Mouse (Mus musculus) midbrain, embryonic 10.5 days (tissue): ENCODE data around the gene Nlrp9c. TPM values are rescaled to one million over a fixed set of nuclear protein-coding genes. Genes with fewer than 3 reads are reported as not detected.
"Not testable (repeated sequence)": the region's sequence is repeated elsewhere in the genome, so short reads cannot be mapped to it uniquely, and the experiment has no call there.

ENCODE experiments used
- DNase-seq: peaks from one replicate; pipeline ENCODE4 v3.0.0-alpha.2; 2017; ENCODE audit warnings: low spot score
- H3K27ac ChIP-seq: fragments of 300-500 bp; sonication (generic); replicated peaks from 2 replicates; pipeline ENCODE4 v1.5.1; 2016; ENCODE audit warnings: mild to moderate bottlenecking
- H3K27me3 ChIP-seq: fragments of 300-500 bp; sonication (generic); 2 replicates; pipeline ENCODE4 v1.6.1; 2016; ENCODE audit warnings: low read depth, mild to moderate bottlenecking; ENCODE audit not compliant: poor library complexity, severe bottlenecking
- H3K36me3 ChIP-seq: fragments of 300-500 bp; sonication (generic); 2 replicates; pipeline ENCODE4 v1.6.1; 2016; ENCODE audit warnings: mild to moderate bottlenecking, moderate library complexity
- H3K4me1 ChIP-seq: fragments of 300-500 bp; sonication (generic); 2 replicates; pipeline ENCODE4 v1.6.1; 2016
- H3K4me3 ChIP-seq: fragments of 300-500 bp; sonication (generic); 2 replicates; pipeline ENCODE4 v1.5.1; 2016; ENCODE audit warnings: mild to moderate bottlenecking, moderate library complexity
- H3K9me3 ChIP-seq: fragments of 300-500 bp; sonication (generic); replicated peaks from 2 replicates; pipeline ENCODE4 v1.6.1; 2016; ENCODE audit warnings: mild to moderate bottlenecking
- WGBS: fragments of 180-500 bp; shearing (Covaris S2); methylation state at CpG from one replicate; pipeline ENCODE4 v1.1.7; 2016; 5-methylcytosine and 5-hydroxymethylcytosine counted together
- polyA plus RNA-seq: library from polyadenylated mRNA; unstranded; fragments of >200 nt; fragmentation: Nextera tagmentation; extraction: Ambion mirVana; gene quantifications from 2 replicates; pipeline ENCODE4 v1.2.1, GENCODE M21; 2016

The Nlrp9c gene
- not detected in 2 replicates for polyA plus RNA-seq

- WGBS: 69% methylated on average over 2 of the region's 2 CpGs
- not testable (repeated sequence) for H3K4me1 ChIP-seq, H3K27me3 ChIP-seq, H3K4me3 ChIP-seq, DNase-seq, H3K36me3 ChIP-seq, H3K27ac ChIP-seq
- peaks cover 26% of the 10 kb centered on the region for H3K9me3 ChIP-seq
These were observed at the start of gene Nlrp9c for GRCm38 (mm10) chr7:26403600-26403999. Gene Nlrp9c, minus strand, starts transcription at chr7:26403700.

GRCm38 (mm10) chr7:26434813-26435212 is 31.3 kb upstream of the Nlrp9c start, which contains the start of gene Nlrp4a:
Gene Nlrp4a, plus strand, starts transcription at chr7:26435113.
- H3K27ac ChIP-seq: no peak within 1 kb of the TSS
- no peaks in the 10 kb centered on the region for H3K4me1 ChIP-seq
- peaks cover 2% of the 10 kb centered on the region; the same call in 1 of the 2 replicates for H3K9me3 ChIP-seq
- no peaks in the 10 kb centered on the region for H3K36me3 ChIP-seq
- H3K4me3 ChIP-seq: no peak within 1 kb of the TSS
- H3K27me3 ChIP-seq: no peaks in the 10 kb centered on the region
- 89% methylated on average over 5 of the region's 5 CpGs for WGBS
- no peak for DNase-seq

DNA sequence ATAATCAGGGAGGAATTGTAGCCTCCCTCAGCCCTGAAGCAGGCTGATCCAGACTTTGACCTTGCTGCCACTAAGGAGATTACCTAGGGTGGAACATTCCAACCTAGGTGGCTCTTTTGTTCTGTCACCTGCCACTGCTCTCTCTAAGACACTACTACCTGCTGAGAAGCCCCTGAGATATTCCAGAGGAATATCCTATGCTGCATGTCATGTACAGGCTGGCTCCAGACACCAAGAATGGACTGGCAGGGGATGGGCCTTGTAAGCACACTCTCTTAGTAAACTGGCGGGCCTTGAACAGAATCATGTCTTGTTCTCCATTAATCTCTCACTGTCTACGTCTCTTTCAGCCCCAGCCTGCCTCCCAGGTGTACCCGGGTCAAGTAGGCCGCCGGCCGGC is 11.7 kb downstream of the Nlrp9c start:
- 90% methylated on average over 6 of the region's 6 CpGs for WGBS
- H3K27ac ChIP-seq, DNase-seq, H3K4me3 ChIP-seq, H3K27me3 ChIP-seq, H3K4me1 ChIP-seq, H3K36me3 ChIP-seq: not testable (repeated sequence)
- peaks cover 25% of the 10 kb centered on the region for H3K9me3 ChIP-seq

DNA sequence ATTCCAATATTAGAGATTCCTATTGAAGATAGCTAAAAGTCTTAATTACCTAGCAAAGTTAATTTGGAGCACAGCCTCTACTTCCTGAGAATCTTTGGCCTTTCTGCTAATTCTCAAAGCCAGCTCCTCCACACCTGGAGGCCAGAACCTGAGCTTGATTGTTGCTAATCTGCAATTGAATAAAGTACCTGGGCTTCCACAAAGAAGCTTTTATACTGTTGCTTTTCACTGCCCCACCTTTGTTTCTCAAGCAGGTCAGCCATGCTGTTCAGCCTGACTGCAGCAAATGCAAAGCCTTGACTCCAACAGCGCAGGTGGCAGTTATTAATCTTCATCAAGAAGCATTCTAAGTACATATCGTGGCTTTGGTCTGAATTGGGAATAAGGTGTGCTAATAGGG is 12.4 kb downstream of the Nlrp9c start:
- not testable (repeated sequence) for H3K27me3 ChIP-seq, DNase-seq, H3K27ac ChIP-seq, H3K36me3 ChIP-seq, H3K4me1 ChIP-seq, H3K4me3 ChIP-seq
- H3K9me3 ChIP-seq: peaks cover 26% of the 10 kb centered on the region
- 80% methylated on average over 2 of the region's 2 CpGs for WGBS

GRCm38 (mm10) chr7:26386691-26387090 is 16.8 kb downstream of the Nlrp9c start:
- not testable (repeated sequence) for H3K36me3 ChIP-seq, DNase-seq, H3K4me1 ChIP-seq, H3K27ac ChIP-seq, H3K27me3 ChIP-seq, H3K4me3 ChIP-seq, H3K9me3 ChIP-seq
- 91% methylated on average over 5 of the region's 5 CpGs for WGBS

DNA sequence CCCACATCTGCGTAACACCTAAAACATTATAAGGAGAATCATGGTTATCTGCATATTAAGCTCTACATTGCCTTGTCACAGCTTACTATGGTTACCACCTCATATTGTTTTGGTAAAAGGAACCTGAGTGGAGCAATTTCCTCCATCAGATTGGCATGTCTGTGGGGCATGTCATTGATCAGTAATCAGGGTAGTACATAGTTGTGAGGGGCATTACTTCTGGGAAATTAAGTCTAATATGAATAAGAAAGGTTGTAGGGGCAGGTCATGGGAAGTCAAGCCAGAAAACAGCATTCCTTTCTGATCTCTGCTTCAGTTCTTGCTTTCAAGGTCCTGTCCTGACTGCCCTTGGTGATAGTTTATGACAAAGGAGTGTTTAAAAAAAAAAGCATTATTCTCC is 22.7 kb downstream of the Nlrp9c start:
- no peak overlapping the region for H3K27ac ChIP-seq
- no peaks in the 10 kb centered on the region for H3K27me3 ChIP-seq
- H3K9me3 ChIP-seq: peaks cover 8% of the 10 kb centered on the region; the same call in 1 of the 2 replicates
- no peaks in the 10 kb centered on the region for H3K4me1 ChIP-seq
- 98% methylated on average over 1 of the region's 1 CpGs for WGBS
- no peaks in the 10 kb centered on the region for H3K36me3 ChIP-seq
- no peak for DNase-seq
- H3K4me3 ChIP-seq: no peak overlapping the region

- H3K9me3 ChIP-seq: peaks cover 25% of the 10 kb centered on the region; the same call in 1 of the 2 replicates
- not testable (repeated sequence) for H3K4me3 ChIP-seq, H3K27me3 ChIP-seq, H3K36me3 ChIP-seq, H3K27ac ChIP-seq, H3K4me1 ChIP-seq, DNase-seq
- 86% methylated on average over 5 of the region's 5 CpGs for WGBS
These were observed 30.3 kb downstream of the Nlrp9c start for GRCm38 (mm10) chr7:26373221-26373620.

DNA sequence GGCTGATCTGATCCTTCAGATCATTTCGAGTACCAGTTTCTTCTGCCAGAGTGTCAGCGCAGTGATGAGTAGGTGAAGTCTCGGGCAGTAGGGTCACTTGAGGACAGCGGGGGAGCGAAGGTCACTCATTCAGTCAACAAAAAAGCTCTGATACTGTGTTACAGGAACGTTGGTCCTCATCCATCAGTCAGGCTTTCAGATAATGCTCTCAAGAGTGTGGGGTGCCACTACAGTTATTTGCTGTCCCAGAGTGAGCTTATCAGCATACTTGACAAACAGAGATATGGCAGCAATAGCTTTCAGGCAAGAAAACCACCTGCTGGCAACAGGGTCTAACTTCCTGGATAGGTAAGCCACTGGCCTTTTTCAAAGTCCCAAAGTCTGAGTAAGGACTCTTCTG is 46.8 kb downstream of the Nlrp9c start:
- not testable (repeated sequence) for H3K27ac ChIP-seq, H3K4me3 ChIP-seq, H3K27me3 ChIP-seq, H3K4me1 ChIP-seq, H3K36me3 ChIP-seq, DNase-seq
- WGBS: 88% methylated on average over 6 of the region's 6 CpGs
- peaks cover 27% of the 10 kb centered on the region; the same call in 1 of the 2 replicates for H3K9me3 ChIP-seq

- not testable (repeated sequence) for H3K36me3 ChIP-seq, H3K27me3 ChIP-seq, H3K4me1 ChIP-seq, H3K27ac ChIP-seq, DNase-seq, H3K4me3 ChIP-seq
- 73% methylated on average over 3 of the region's 3 CpGs for WGBS
- H3K9me3 ChIP-seq: peaks cover 18% of the 10 kb centered on the region
These were observed 51.2 kb downstream of the Nlrp9c start for GRCm38 (mm10) chr7:26352258-26352657.

- H3K27me3 ChIP-seq, H3K27ac ChIP-seq, H3K36me3 ChIP-seq, DNase-seq, H3K4me1 ChIP-seq, H3K4me3 ChIP-seq: not testable (repeated sequence)
- H3K9me3 ChIP-seq: peaks cover 21% of the 10 kb centered on the region
These were observed 53.3 kb downstream of the Nlrp9c start for GRCm38 (mm10) chr7:26350177-26350576.

DNA sequence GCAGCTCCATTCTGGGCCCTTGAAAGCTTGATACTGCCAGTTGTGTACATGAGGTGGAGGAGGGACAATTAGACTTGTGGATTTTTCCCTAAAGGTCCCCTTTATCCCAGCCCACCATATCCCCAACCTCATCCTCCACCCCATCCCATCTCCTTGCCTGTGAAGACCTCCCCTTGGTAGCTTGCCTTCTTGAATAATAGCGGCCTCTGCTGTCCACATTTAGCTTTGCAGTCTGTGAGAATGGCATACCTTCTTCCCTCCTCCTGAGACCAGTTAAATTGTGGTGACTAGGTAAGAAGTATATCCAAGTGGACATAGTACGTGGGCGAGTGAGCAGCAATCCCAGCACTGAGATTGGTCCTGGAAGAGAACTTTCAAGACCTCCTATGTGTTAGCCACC is 83.1 kb downstream of the Nlrp9c start:
- H3K9me3 ChIP-seq: peaks cover 29% of the 10 kb centered on the region; the same call in 1 of the 2 replicates
- H3K27ac ChIP-seq, H3K36me3 ChIP-seq, DNase-seq, H3K4me1 ChIP-seq, H3K4me3 ChIP-seq, H3K27me3 ChIP-seq: not testable (repeated sequence)
- 74% methylated on average over 3 of the region's 3 CpGs for WGBS

GRCm38 (mm10) chr7:26315809-26316208 is 87.7 kb downstream of the Nlrp9c start:
- not testable (repeated sequence) for DNase-seq, H3K27ac ChIP-seq, H3K4me3 ChIP-seq, H3K27me3 ChIP-seq, H3K4me1 ChIP-seq, H3K36me3 ChIP-seq
- 81% methylated on average over 4 of the region's 4 CpGs for WGBS
- peaks cover 37% of the 10 kb centered on the region; the same call in 1 of the 2 replicates for H3K9me3 ChIP-seq

GRCm38 (mm10) chr7:26315194-26315593 is 88.3 kb downstream of the Nlrp9c start:
- H3K4me3 ChIP-seq, H3K36me3 ChIP-seq, H3K27me3 ChIP-seq, DNase-seq, H3K27ac ChIP-seq, H3K4me1 ChIP-seq: not testable (repeated sequence)
- 80% methylated on average over 2 of the region's 2 CpGs for WGBS
- peaks cover 41% of the 10 kb centered on the region; the same call in 1 of the 2 replicates for H3K9me3 ChIP-seq

DNA sequence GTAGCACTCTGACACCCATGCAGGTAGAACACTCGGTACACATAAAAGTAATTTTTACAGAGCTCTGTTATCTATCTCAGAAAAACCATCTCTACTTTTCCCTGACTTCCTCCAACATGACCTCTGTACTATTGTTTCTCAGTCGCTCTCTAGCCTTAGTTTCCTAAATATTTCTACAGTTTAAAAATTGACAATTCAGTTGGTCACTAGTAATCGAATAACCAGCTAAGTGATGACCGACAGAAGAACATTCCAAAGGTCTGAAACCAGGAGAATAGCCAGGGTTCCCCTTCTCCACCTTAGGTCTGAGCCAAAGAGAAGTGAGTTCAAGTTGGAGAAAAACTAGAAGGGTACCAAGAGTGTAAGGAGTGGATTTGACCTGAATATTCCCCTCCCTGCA is 91.7 kb downstream of the Nlrp9c start:
- peaks cover 42% of the 10 kb centered on the region; the same call in 1 of the 2 replicates for H3K9me3 ChIP-seq
- 84% methylated on average over 4 of the region's 4 CpGs for WGBS
- H3K27me3 ChIP-seq, H3K4me1 ChIP-seq, DNase-seq, H3K36me3 ChIP-seq, H3K4me3 ChIP-seq, H3K27ac ChIP-seq: not testable (repeated sequence)
